Mouse (Mus musculus) liver, adult 2 months (tissue): Measurements from ENCODE around the gene Erp27. TPM values are rescaled to one million over a fixed set of nuclear protein-coding genes. Genes with fewer than 3 reads are reported as not detected.
"Not testable (repeated sequence)": the region's sequence is repeated elsewhere in the genome, so short reads cannot be mapped to it uniquely, and the experiment has no call there.

ENCODE experiments used
- DNase-seq: peaks from one replicate; pipeline ENCODE4 v3.0.0-alpha.2; 2011; ENCODE audit warnings: low read depth, low spot score; ENCODE audit errors: extremely low read depth
- H3K27ac ChIP-seq: fragments of 200-500 bp; replicated peaks from 2 replicates; pipeline ENCODE4 v1.5.1; 2012; ENCODE audit warnings: low read depth, mild to moderate bottlenecking, control low read depth, inconsistent platforms, low read length; ENCODE audit not compliant: insufficient read depth
- H3K27me3 ChIP-seq: fragments of 200-500 bp; 2 replicates; pipeline ENCODE4 v1.6.1; 2012; ENCODE audit warnings: mild to moderate bottlenecking, moderate library complexity, low read length, inconsistent platforms; ENCODE audit not compliant: control insufficient read depth, insufficient read depth
- H3K36me3 ChIP-seq: fragments of 200-500 bp; 2 replicates; pipeline ENCODE4 v1.6.1; 2012; ENCODE audit warnings: low read length, inconsistent platforms; ENCODE audit not compliant: control insufficient read depth, insufficient read depth
- H3K4me1 ChIP-seq: fragments of 200-500 bp; 2 replicates; pipeline ENCODE4 v1.6.1; 2011; ENCODE audit warnings: low read length; ENCODE audit not compliant: control insufficient read depth, insufficient read depth
- H3K4me3 ChIP-seq: fragments of 200-500 bp; 2 replicates; pipeline ENCODE4 v1.5.1; 2011; ENCODE audit warnings: low read depth, mild to moderate bottlenecking, control low read depth, low read length, moderate library complexity; ENCODE audit not compliant: insufficient read depth
- H3K79me2 ChIP-seq: fragments of 200-500 bp; 2 replicates; pipeline ENCODE4 v1.6.1; 2012; ENCODE audit warnings: inconsistent platforms, mild to moderate bottlenecking, low read length, moderate library complexity; ENCODE audit not compliant: control insufficient read depth, insufficient read depth
- H3K9ac ChIP-seq: fragments of 200-500 bp; 2 replicates; pipeline ENCODE4 v1.6.1; 2012; ENCODE audit warnings: low read depth, mild to moderate bottlenecking, control low read depth, inconsistent platforms, low read length
- CTCF ChIP-seq: fragments of 200-500 bp; IDR thresholded peaks from 2 replicates; pipeline ENCODE4 v1.5.1; 2011; ENCODE audit warnings: low read depth, low read length, control low read depth
- POLR2A ChIP-seq: fragments of 200-500 bp; IDR thresholded peaks from 2 replicates; pipeline ENCODE4 v1.6.1; 2011; ENCODE audit warnings: low read length, control low read depth; ENCODE audit not compliant: insufficient read depth; ENCODE audit errors: extremely low read depth
- WGBS: fragments of 180-500 bp; shearing (Covaris S2); methylation state at CpG from one replicate; pipeline ENCODE4 v1.1.7; 2018; 5-methylcytosine and 5-hydroxymethylcytosine counted together
- polyA plus RNA-seq: library from polyadenylated mRNA; depleted of rRNA; stranded (reverse); fragments of >200 nt; gene quantifications from 2 replicates; pipeline ENCODE4 v1.2.3, GENCODE M21; 2012; rRNA removed
- total RNA-seq: library from RNA; depleted of rRNA; stranded (reverse); fragments of >200 nt; gene quantifications from 2 replicates; pipeline ENCODE4 v1.2.3, GENCODE M21; 2014; rRNA removed

The Erp27 gene
- 0.40 and 1.8 TPM in 2 replicates for total RNA-seq
- 0.37 and 0.55 TPM in 2 replicates for polyA plus RNA-seq

DNA sequence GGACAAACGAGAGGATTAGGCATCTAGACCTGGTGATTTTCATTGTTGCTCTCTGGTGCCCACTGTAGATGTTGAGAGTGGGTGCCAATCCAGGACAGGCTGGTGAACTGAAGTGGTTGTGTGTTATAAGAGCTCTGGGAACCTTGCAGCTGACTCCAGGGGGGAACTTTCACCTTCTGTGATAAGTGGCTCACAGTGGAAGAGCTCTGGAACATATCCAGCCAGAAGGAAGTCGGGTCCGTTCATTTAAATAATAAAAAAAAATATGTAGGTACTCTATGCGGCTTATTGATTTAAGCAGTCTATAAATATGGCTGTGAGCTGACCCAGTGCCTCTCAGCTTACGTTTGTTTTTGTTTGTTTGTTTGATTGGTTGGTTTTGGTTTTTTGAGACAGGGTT is at the start of gene Erp27:
TSS of gene Erp27 (minus strand) at position 101 of the 400 bp plus-strand sequence.
- Histone ChIP-seq H3K4me3 (no peak within 1 kb of the TSS), H3K9ac (no peak within 1 kb of the TSS), H3K36me3 (no peaks in the 10 kb centered on the region), H3K4me1 (peaks cover 12% of the 10 kb centered on the region), H3K27ac (no peak within 1 kb of the TSS), H3K27me3 (no peaks in the 10 kb centered on the region), H3K79me2 (no peaks in the 10 kb centered on the region)
- TF ChIP-seq POLR2A, result no peak
- TF ChIP-seq CTCF, result no peak
- DNase-seq, result no peak
- WGBS, result 67% methylated on average over 5 of the region's 5 CpGs

GRCm38 (mm10) chr6:136968877-136969276 is 46.9 kb upstream of the Erp27 start:
- H3K4me1 ChIP-seq, H3K27ac ChIP-seq, H3K79me2 ChIP-seq, H3K36me3 ChIP-seq, H3K27me3 ChIP-seq, H3K9ac ChIP-seq, H3K4me3 ChIP-seq: not testable (repeated sequence)
- 27% methylated on average over 4 of the region's 4 CpGs for WGBS
- DNase-seq, result peak; percentile 14
- peak; percentile 47 for TF ChIP-seq CTCF

- Histone ChIP-seq H3K79me2 (no peaks in the 10 kb centered on the region), H3K27ac (no peak overlapping the region), H3K27me3 (no peaks in the 10 kb centered on the region), H3K36me3 (no peaks in the 10 kb centered on the region), H3K4me1 (no peaks in the 10 kb centered on the region), H3K4me3 (no peak overlapping the region), H3K9ac (no peak overlapping the region)
- 68% methylated on average over 4 of the region's 4 CpGs for WGBS
- TF ChIP-seq POLR2A (no peak), CTCF (no peak)
- DNase-seq, result no peak
These were observed 45.5 kb upstream of the Erp27 start for GRCm38 (mm10) chr6:136967466-136967865.

GRCm38 (mm10) chr6:136965912-136966311 is 43.9 kb upstream of the Erp27 start:
- Histone ChIP-seq H3K4me3 (no peak overlapping the region), H3K27ac (no peak overlapping the region), H3K4me1 (no peaks in the 10 kb centered on the region), H3K36me3 (no peaks in the 10 kb centered on the region), H3K27me3 (no peaks in the 10 kb centered on the region), H3K9ac (no peak overlapping the region), H3K79me2 (no peaks in the 10 kb centered on the region)
- no peak for TF ChIP-seq POLR2A
- no peak for TF ChIP-seq CTCF
- 79% methylated on average over 10 of the region's 10 CpGs for WGBS
- DNase-seq, result no peak

GRCm38 (mm10) chr6:136964609-136965510 is 42.9 kb upstream of the Erp27 start:
- DNase-seq, result no peak
- Histone ChIP-seq H3K9ac (no peak overlapping the region), H3K4me3 (no peak overlapping the region), H3K27ac (no peak overlapping the region), H3K4me1 (no peaks in the 10 kb centered on the region), H3K79me2 (no peaks in the 10 kb centered on the region), H3K36me3 (no peaks in the 10 kb centered on the region), H3K27me3 (no peaks in the 10 kb centered on the region)
- 71% methylated on average over 13 of the region's 13 CpGs for WGBS
- TF ChIP-seq POLR2A (no peak), CTCF (no peak)

DNA sequence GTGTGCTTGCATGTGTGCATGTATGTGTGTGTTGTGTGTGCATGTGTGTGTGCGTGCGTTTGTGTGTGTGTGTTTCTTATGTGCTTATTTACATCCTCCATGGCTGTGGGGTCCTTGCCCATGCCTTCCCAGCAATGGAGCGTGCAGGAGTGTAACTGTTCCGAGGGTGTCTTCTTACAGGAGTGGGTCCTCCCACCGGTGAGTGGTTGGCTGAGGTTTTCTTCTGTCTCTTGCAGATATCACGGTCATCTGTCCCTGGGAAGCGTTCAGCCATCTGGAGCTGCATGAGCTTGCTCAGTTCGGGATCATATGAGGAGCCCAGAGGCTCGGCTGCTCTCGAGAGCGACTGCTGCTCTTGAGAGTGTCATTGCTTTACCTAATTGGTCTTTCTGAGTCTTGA is 41.0 kb upstream of the Erp27 start:
- H3K4me1 ChIP-seq, result no peaks in the 10 kb centered on the region
- H3K4me3 ChIP-seq, result no peak overlapping the region
- no peaks in the 10 kb centered on the region for H3K36me3 ChIP-seq
- WGBS, result 89% methylated on average over 11 of the region's 11 CpGs
- no peak overlapping the region for H3K27ac ChIP-seq
- no peaks in the 10 kb centered on the region for H3K79me2 ChIP-seq
- DNase-seq, result no peak
- no peak overlapping the region for H3K9ac ChIP-seq
- H3K27me3 ChIP-seq, result no peaks in the 10 kb centered on the region
- no peak for TF ChIP-seq POLR2A
- no peak for TF ChIP-seq CTCF
